Mouse (Mus musculus): Measurements from ENCODE around the gene Pkig.

DNA sequence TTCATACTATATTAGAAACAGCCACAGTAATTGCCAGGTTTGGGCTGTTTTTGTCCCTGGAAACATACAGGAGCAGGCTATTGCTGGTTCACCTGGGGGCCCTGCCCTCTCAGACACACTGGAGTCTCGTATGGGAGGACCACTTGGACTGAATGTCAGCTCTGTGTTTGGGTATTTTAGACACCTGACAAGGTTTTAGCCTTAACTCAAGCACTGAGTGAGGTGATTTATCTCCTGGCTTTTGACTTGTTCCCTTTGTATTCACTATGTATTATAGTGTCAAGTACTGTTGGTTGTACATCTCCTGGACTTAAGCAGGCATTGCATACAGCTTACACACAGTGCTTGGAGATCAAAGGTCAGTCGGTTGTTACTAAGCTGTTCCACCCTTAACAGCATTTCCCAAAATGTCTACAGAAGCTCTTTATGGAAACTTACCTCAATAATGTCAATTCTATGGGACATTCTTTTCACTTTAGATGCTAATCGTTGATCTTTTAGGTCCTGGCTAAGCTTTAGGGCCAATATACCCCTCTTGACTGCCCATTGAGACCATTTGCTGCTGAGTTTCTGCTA is 41.4 kb upstream of the Pkig start:
- TF ChIP-seq CTCF (IDR thresholded peaks at IDR 0.05; ENCODE audit: low read depth, low read length) (no peak), POLR2A (IDR thresholded peaks at IDR 0.05; ENCODE audit: insufficient read depth, low read length) (no peak), EP300 (IDR thresholded peaks at IDR 0.05; ENCODE audit: insufficient read depth, low read depth, low read length) (no peak)
